Mouse (Mus musculus): ENCODE measurements at regions not wholly inside any gene's neighbourhood (a gene's known extent, or its start where the extent isn't known, plus 50 kb on each side); places are given as distances from the start of the nearest gene placed in this dataset.

- intact Hi-C loops (cut with DNase I): loop anchor here (5.0 kb wide), 4 partner anchors 522 to 837 kb away; no protein-coding TSS in a partner anchor
- no peak for DNase-seq
These were observed 394.0 kb upstream of the Plxna2 start for GRCm38 (mm10) chr1:194224046-194224445.

GRCm38 (mm10) chr1:194223610-194224009, 394.4 kb upstream of the Plxna2 start:
- intact Hi-C loops (cut with DNase I): loop anchor here (5.0 kb wide), 4 partner anchors 521 to 836 kb away; no protein-coding TSS in a partner anchor
- no peak for DNase-seq

- intact Hi-C loops (cut with DNase I): loop anchor here (5.0 kb wide), 4 partner anchors 521 to 836 kb away; no protein-coding TSS in a partner anchor
- peak; percentile 77 to 80 for DNase-seq
These were observed 395.0 kb upstream of the Plxna2 start for GRCm38 (mm10) chr1:194223015-194223414.

- intact Hi-C loops (cut with DNase I): no loop called here
- DNase-seq: no peak
These were observed 409.7 kb upstream of the Plxna2 start for GRCm38 (mm10) chr1:194208034-194209000.

- intact Hi-C loops (cut with DNase I): no loop called here
- peak in 1 of 2 experiments; percentile 3 for DNase-seq
These were observed 420.5 kb upstream of the Plxna2 start for GRCm38 (mm10) chr1:194197516-194197915.

GRCm38 (mm10) chr1:194182293-194182692, 435.7 kb upstream of the Plxna2 start:
- intact Hi-C loops (cut with DNase I): no loop called here
- no peak for DNase-seq

GRCm38 (mm10) chr1:194161469-194161868, 456.5 kb upstream of the Plxna2 start:
- intact Hi-C loops (cut with DNase I): no loop called here
- no peak for DNase-seq

GRCm38 (mm10) chr1:194160761-194161461, 457.1 kb upstream of the Plxna2 start:
- no peak for DNase-seq
- intact Hi-C loops (cut with DNase I): no loop called here

GRCm38 (mm10) chr1:194157268-194157667, 460.8 kb upstream of the Plxna2 start:
- DNase-seq: no peak

GRCm38 (mm10) chr1:194148416-194149364, 469.3 kb upstream of the Plxna2 start:
- no peak for DNase-seq
- intact Hi-C loops (cut with DNase I): no loop called here

More at GRCm38 (mm10) chr1:194157268-194157667, 460.8 kb upstream of the Plxna2 start:
- intact Hi-C loops (cut with DNase I): no loop called here

GRCm38 (mm10) chr1:194117631-194118360, 500.2 kb upstream of the Plxna2 start:
- intact Hi-C loops (cut with DNase I): no loop called here
- no peak for DNase-seq

- no peak for DNase-seq
- intact Hi-C loops (cut with DNase I): no loop called here
These were observed 503.6 kb upstream of the Plxna2 start for GRCm38 (mm10) chr1:194114399-194114798.

- intact Hi-C loops (cut with DNase I): no loop called here
These were observed 506.1 kb upstream of the Plxna2 start for GRCm38 (mm10) chr1:194111931-194112330.

GRCm38 (mm10) chr1:194109172-194110071, 508.6 kb upstream of the Plxna2 start:
- intact Hi-C loops (cut with DNase I): no loop called here
- DNase-seq: no peak

More at GRCm38 (mm10) chr1:194111931-194112330, 506.1 kb upstream of the Plxna2 start:
- DNase-seq: no peak

GRCm38 (mm10) chr1:194108132-194108531, 509.9 kb upstream of the Plxna2 start:
- intact Hi-C loops (cut with DNase I): no loop called here
- DNase-seq: no peak

- intact Hi-C loops (cut with DNase I): no loop called here
- DNase-seq: no peak
These were observed 510.6 kb upstream of the Plxna2 start for GRCm38 (mm10) chr1:194107271-194107938.

GRCm38 (mm10) chr1:194089918-194090548, 528.0 kb upstream of the Plxna2 start:
- intact Hi-C loops (cut with DNase I): no loop called here
- DNase-seq: no peak
